Mouse (Mus musculus) lung, adult 2 months (tissue): ENCODE data around the gene Trappc12.

Experiments used
- CTCF ChIP-seq: fragments of 200-500 bp; IDR thresholded peaks from 2 replicates; pipeline ENCODE4 v1.5.1; 2011; ENCODE audit warnings: mild to moderate bottlenecking, low read length, control low read depth; ENCODE audit not compliant: insufficient read depth
- POLR2A ChIP-seq: fragments of 200-500 bp; IDR thresholded peaks from 2 replicates; pipeline ENCODE4 v1.6.1; 2011; ENCODE audit warnings: low read depth, mild to moderate bottlenecking, control low read depth, low read length, borderline replicate concordance; ENCODE audit errors: extremely low read depth

DNA sequence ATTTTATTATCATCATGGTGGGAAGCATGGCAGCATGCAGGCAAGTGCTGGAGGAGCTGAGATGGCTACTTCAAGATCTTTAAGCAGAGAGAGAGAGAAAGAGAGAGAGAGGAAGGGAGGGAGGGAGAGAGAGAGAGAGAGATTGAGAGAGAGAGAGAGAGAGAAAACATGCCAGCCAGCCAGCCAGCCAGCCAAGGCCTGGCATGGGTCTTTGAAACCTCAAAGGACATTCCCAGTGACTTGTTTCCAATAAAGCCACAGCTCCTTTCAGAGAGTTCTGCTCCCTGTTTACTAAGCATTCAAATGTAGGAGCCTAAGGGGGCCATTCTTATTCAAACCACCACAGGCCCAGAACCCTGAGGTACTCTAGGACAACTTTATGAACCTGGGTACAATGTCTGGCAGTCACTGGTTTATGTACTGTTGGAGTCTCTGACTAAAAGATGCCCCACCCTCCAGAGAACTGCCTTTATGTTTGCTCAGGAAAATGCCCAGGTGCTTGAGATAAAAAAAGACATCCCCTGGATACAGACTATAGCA is 46.7 kb upstream of the Trappc12 start:
- no peak for TF ChIP-seq CTCF
- no peak for TF ChIP-seq POLR2A
